ENCODE assay signal across 11 mouse cellular contexts in genomic region chr16:10737571-10737970, GRCm38 (mm10). TPM values are rescaled to one million over a fixed set of nuclear protein-coding genes. Genes with fewer than 3 reads are reported as not detected.
DNase-seq lines count a peak whose midpoint lies in the region; ATAC-seq and TF ChIP-seq lines count a peak whose summit lies in the region.
"Had no signal": no experiment of that assay in that cellular context is flagged by ENCODE, and none has a peak within 500 bp of the region (broad histone marks: within the 10 kb centered on the region; RNA-seq: fewer than 3 reads in every experiment).

No protein-coding gene starts in this region.

- TF ChIP-seq CTCF in kidney, postnatal 0 days (IDR thresholded peaks at IDR 0.05; ENCODE audit: low read depth) = no peak
- TF ChIP-seq CTCF in midbrain, postnatal 0 days (IDR thresholded peaks at IDR 0.05) = no peak

- 58% methylated on average over 2 of the region's 2 CpGs for WGBS in hindbrain, embryonic 10.5 days
- 55% methylated on average over 2 of the region's 2 CpGs for WGBS in hindbrain, embryonic 11.5 days
- WGBS in heart, embryonic 12.5 days = 45% methylated on average over 2 of the region's 2 CpGs
- 20% methylated on average over 2 of the region's 2 CpGs for WGBS in kidney, postnatal 0 days
- WGBS in midbrain, postnatal 0 days = 58% methylated on average over 2 of the region's 2 CpGs

- H3K4me3 ChIP-seq in hindbrain, embryonic 10.5 days = no peak overlapping the region
- H3K4me3 ChIP-seq in hindbrain, embryonic 11.5 days (ENCODE audit: low read depth, low read length) = no peak overlapping the region
- H3K4me3 ChIP-seq in heart, embryonic 12.5 days = no peak overlapping the region
- no peak overlapping the region for H3K4me3 ChIP-seq in kidney, postnatal 0 days (replicated peaks; ENCODE audit: low read depth, low read length)
- H3K4me3 ChIP-seq in midbrain, postnatal 0 days (ENCODE audit: low read depth, low read length) = no peak overlapping the region

- no peaks in the 10 kb centered on the region for H3K9me3 ChIP-seq in hindbrain, embryonic 10.5 days
- no peaks in the 10 kb centered on the region for H3K9me3 ChIP-seq in hindbrain, embryonic 11.5 days (ENCODE audit: control insufficient read depth, low read length)
- H3K9me3 ChIP-seq in heart, embryonic 12.5 days (replicated peaks) = no peaks in the 10 kb centered on the region
- no peaks in the 10 kb centered on the region for H3K9me3 ChIP-seq in kidney, postnatal 0 days (replicated peaks; ENCODE audit: low read length)
- H3K9me3 ChIP-seq in midbrain, postnatal 0 days (ENCODE audit: low read length) = no peaks in the 10 kb centered on the region

- H3K27me3 ChIP-seq in hindbrain, embryonic 10.5 days (ENCODE audit: insufficient read depth, poor library complexity, severe bottlenecking) = no peaks in the 10 kb centered on the region
- H3K27me3 ChIP-seq in hindbrain, embryonic 11.5 days (ENCODE audit: control insufficient read depth, insufficient read depth, low read length) = no peaks in the 10 kb centered on the region
- no peaks in the 10 kb centered on the region for H3K27me3 ChIP-seq in heart, embryonic 12.5 days (replicated peaks)
- no peaks in the 10 kb centered on the region for H3K27me3 ChIP-seq in kidney, postnatal 0 days (ENCODE audit: insufficient read depth, low read length)
- no peaks in the 10 kb centered on the region for H3K27me3 ChIP-seq in midbrain, postnatal 0 days (ENCODE audit: insufficient read depth, low read length)

- H3K4me2 ChIP-seq in hindbrain, embryonic 11.5 days (replicated peaks; ENCODE audit: low read depth, low read length) = no peak overlapping the region
- no peak overlapping the region for H3K4me2 ChIP-seq in heart, embryonic 12.5 days
- H3K4me2 ChIP-seq in kidney, postnatal 0 days (ENCODE audit: low read length) = no peak overlapping the region
- no peak overlapping the region for H3K4me2 ChIP-seq in midbrain, postnatal 0 days (ENCODE audit: low read depth, low read length, poor library complexity, severe bottlenecking)

- peaks cover 26% of the 10 kb centered on the region for H3K4me1 ChIP-seq in hindbrain, embryonic 10.5 days (replicated peaks)
- no peaks in the 10 kb centered on the region for H3K4me1 ChIP-seq in hindbrain, embryonic 11.5 days (replicated peaks; ENCODE audit: control insufficient read depth, insufficient read depth, low read length)
- H3K4me1 ChIP-seq in heart, embryonic 12.5 days (replicated peaks) = peaks cover 45% of the 10 kb centered on the region
- H3K4me1 ChIP-seq in kidney, postnatal 0 days (replicated peaks; ENCODE audit: insufficient read depth, low read length) = 0 out of 2 replicates have a peak, but pooled peaks cover 9% of the 10 kb centered on the region
- H3K4me1 ChIP-seq in midbrain, postnatal 0 days (ENCODE audit: insufficient read depth, low read length) = no peaks in the 10 kb centered on the region

- H3K36me3 ChIP-seq in hindbrain, embryonic 10.5 days = no peaks in the 10 kb centered on the region
- H3K36me3 ChIP-seq in hindbrain, embryonic 11.5 days (ENCODE audit: control insufficient read depth, insufficient read depth, low read length) = no peaks in the 10 kb centered on the region
- no peaks in the 10 kb centered on the region for H3K36me3 ChIP-seq in heart, embryonic 12.5 days
- H3K36me3 ChIP-seq in kidney, postnatal 0 days (ENCODE audit: insufficient read depth, low read length) = 0 out of 2 replicates have a peak, but pooled peaks cover 2% of the 10 kb centered on the region
- 0 out of 2 replicates have a peak, but pooled peaks cover 3% of the 10 kb centered on the region for H3K36me3 ChIP-seq in midbrain, postnatal 0 days (ENCODE audit: insufficient read depth, low read length)

- H3K27ac ChIP-seq in hindbrain, embryonic 10.5 days = peak overlapping the region; percentile 66
- no peak overlapping the region for H3K27ac ChIP-seq in hindbrain, embryonic 11.5 days (ENCODE audit: low read depth, low read length)
- H3K27ac ChIP-seq in heart, embryonic 12.5 days (ENCODE audit: poor library complexity, severe bottlenecking) = peak overlapping the region; percentile 48
- H3K27ac ChIP-seq in kidney, postnatal 0 days = peak overlapping the region; percentile 75
- no peak overlapping the region for H3K27ac ChIP-seq in midbrain, postnatal 0 days (ENCODE audit: low read depth, low read length)

- ATAC-seq in hindbrain, embryonic 11.5 days (ENCODE audit: low FRiP score) = no peak
- peak; percentile 40; the same call in 1 of the 2 replicates for ATAC-seq in heart, embryonic 12.5 days (ENCODE audit: insufficient number of reproducible peaks, low FRiP score)
- ATAC-seq in kidney, postnatal 0 days (replicated peaks; ENCODE audit: low FRiP score, low read depth) = no peak; the same call in 1 of the 2 replicates
- no peak for ATAC-seq in midbrain, postnatal 0 days (ENCODE audit: low FRiP score)
- ATAC-seq: forebrain, embryonic 14.5 days had no signal

- H3K9ac ChIP-seq in hindbrain, embryonic 11.5 days (ENCODE audit: low read depth, low read length) = no peak overlapping the region
- H3K9ac ChIP-seq in heart, embryonic 12.5 days = no peak overlapping the region
- 0 out of 2 replicates have a peak overlapping the region, but pooled peaks have one; percentile 18 for H3K9ac ChIP-seq in kidney, postnatal 0 days (ENCODE audit: low read depth, low read length)
- no peak overlapping the region for H3K9ac ChIP-seq in midbrain, postnatal 0 days (replicated peaks; ENCODE audit: low read length, poor library complexity, severe bottlenecking)

- no peak for DNase-seq in hindbrain, embryonic 10.5 days (ENCODE audit: low spot score)
- DNase-seq in hindbrain, embryonic 11.5 days (ENCODE audit: low spot score) = no peak
- peak; percentile 80 for DNase-seq in kidney, postnatal 0 days (ENCODE audit: low spot score)
- DNase-seq in lung, postnatal 25 days (ENCODE audit: low spot score) = peak; percentile 49
- no peak for DNase-seq in midbrain, postnatal 0 days (ENCODE audit: low spot score)
- no peak for DNase-seq in retina, postnatal 1 day
- DNase-seq in spleen, adult 18-20 months = no peak

RNA-seq across cellular contexts. Expression of gene Socs1, which starts 47.8 kb away (rescaled TPM):
- 2.7 and 3.4 TPM in 2 replicates for polyA plus RNA-seq in hindbrain, embryonic 10.5 days (2016; fragmentation: Nextera tagmentation; extraction: Ambion mirVana)
- polyA plus RNA-seq in hindbrain, embryonic 11.5 days (2014; fragmentation: Nextera tagmentation; extraction: Ambion mirVana) = 3.5 and 3.6 TPM in 2 replicates
- polyA plus RNA-seq in heart, embryonic 12.5 days (2016; fragmentation: Nextera tagmentation; extraction: Ambion mirVana) = 6.0 and 6.2 TPM in 2 replicates
- polyA plus RNA-seq in kidney, postnatal 0 days (2015; fragmentation: Nextera tagmentation; extraction: Ambion mirVana) = 7.4 and 7.8 TPM in 2 replicates
- 4.1 and 7.9 TPM in 2 replicates for total RNA-seq in midbrain, postnatal 0 days (2014; rRNA removed)
- 4.6 and 4.8 TPM in 2 replicates for polyA plus RNA-seq in midbrain, postnatal 0 days (2015; fragmentation: Nextera tagmentation; extraction: Ambion mirVana)

RNA-seq across cellular contexts. Expression of gene Tnp2, which starts 50.9 kb away (rescaled TPM):
- not detected in 2 replicates for polyA plus RNA-seq in hindbrain, embryonic 10.5 days (2016; fragmentation: Nextera tagmentation; extraction: Ambion mirVana)
- polyA plus RNA-seq in hindbrain, embryonic 11.5 days (2014; fragmentation: Nextera tagmentation; extraction: Ambion mirVana) = not detected in 2 replicates
- not detected in 2 replicates for polyA plus RNA-seq in heart, embryonic 12.5 days (2016; fragmentation: Nextera tagmentation; extraction: Ambion mirVana)
- not detected in 2 replicates for polyA plus RNA-seq in kidney, postnatal 0 days (2015; fragmentation: Nextera tagmentation; extraction: Ambion mirVana)
- total RNA-seq in midbrain, postnatal 0 days (2014; rRNA removed) = not detected in 2 replicates
- not detected in 2 replicates for polyA plus RNA-seq in midbrain, postnatal 0 days (2015; fragmentation: Nextera tagmentation; extraction: Ambion mirVana)
- total RNA-seq: neutrophil, adult 5-6 weeks had no signal
- polyA plus RNA-seq: forebrain, embryonic 14.5 days; limb, embryonic 11.5 days had no signal

RNA-seq across cellular contexts. Expression of gene Prm3, which starts 53.1 kb away (rescaled TPM):
- polyA plus RNA-seq in hindbrain, embryonic 10.5 days (2016; fragmentation: Nextera tagmentation; extraction: Ambion mirVana) = not detected in 2 replicates
- not detected in 2 replicates for polyA plus RNA-seq in hindbrain, embryonic 11.5 days (2014; fragmentation: Nextera tagmentation; extraction: Ambion mirVana)
- not detected in 2 replicates for polyA plus RNA-seq in heart, embryonic 12.5 days (2016; fragmentation: Nextera tagmentation; extraction: Ambion mirVana)
- polyA plus RNA-seq in kidney, postnatal 0 days (2015; fragmentation: Nextera tagmentation; extraction: Ambion mirVana) = not detected in 2 replicates
- total RNA-seq in midbrain, postnatal 0 days (2014; rRNA removed) = not detected in 2 replicates
- polyA plus RNA-seq in midbrain, postnatal 0 days (2015; fragmentation: Nextera tagmentation; extraction: Ambion mirVana) = not detected in 2 replicates
- total RNA-seq: neutrophil, adult 5-6 weeks had no signal
- polyA plus RNA-seq: forebrain, embryonic 14.5 days; limb, embryonic 11.5 days had no signal

RNA-seq across cellular contexts. Expression of gene Prm2, which starts 58.4 kb away (rescaled TPM):
- not detected in 2 replicates for polyA plus RNA-seq in hindbrain, embryonic 10.5 days (2016; fragmentation: Nextera tagmentation; extraction: Ambion mirVana)
- not detected in 2 replicates for polyA plus RNA-seq in hindbrain, embryonic 11.5 days (2014; fragmentation: Nextera tagmentation; extraction: Ambion mirVana)
- not detected in 2 replicates for polyA plus RNA-seq in heart, embryonic 12.5 days (2016; fragmentation: Nextera tagmentation; extraction: Ambion mirVana)
- polyA plus RNA-seq in kidney, postnatal 0 days (2015; fragmentation: Nextera tagmentation; extraction: Ambion mirVana) = not detected in 2 replicates
- not detected in 2 replicates for total RNA-seq in midbrain, postnatal 0 days (2014; rRNA removed)
- polyA plus RNA-seq in midbrain, postnatal 0 days (2015; fragmentation: Nextera tagmentation; extraction: Ambion mirVana) = not detected in 2 replicates
- total RNA-seq: neutrophil, adult 5-6 weeks had no signal
- polyA plus RNA-seq: forebrain, embryonic 14.5 days; limb, embryonic 11.5 days had no signal

Comparison
In these comparisons a context has a peak if more than half of its experiments do, and no peak if none do; other contexts are left out.
1. H3K27ac ChIP-seq: peak in hindbrain, embryonic 10.5 days (single experiment), heart, embryonic 12.5 days (single experiment) and kidney, postnatal 0 days (single experiment); none in hindbrain, embryonic 11.5 days (single experiment) and midbrain, postnatal 0 days (single experiment).
2. DNase-seq: peak in kidney, postnatal 0 days (single experiment) and lung, postnatal 25 days (single experiment); none in hindbrain, embryonic 10.5 days (single experiment), hindbrain, embryonic 11.5 days (single experiment), midbrain, postnatal 0 days (single experiment), retina, postnatal 1 day (single experiment) and spleen, adult 18-20 months (0 of 2).